In the genomic region with DNA sequence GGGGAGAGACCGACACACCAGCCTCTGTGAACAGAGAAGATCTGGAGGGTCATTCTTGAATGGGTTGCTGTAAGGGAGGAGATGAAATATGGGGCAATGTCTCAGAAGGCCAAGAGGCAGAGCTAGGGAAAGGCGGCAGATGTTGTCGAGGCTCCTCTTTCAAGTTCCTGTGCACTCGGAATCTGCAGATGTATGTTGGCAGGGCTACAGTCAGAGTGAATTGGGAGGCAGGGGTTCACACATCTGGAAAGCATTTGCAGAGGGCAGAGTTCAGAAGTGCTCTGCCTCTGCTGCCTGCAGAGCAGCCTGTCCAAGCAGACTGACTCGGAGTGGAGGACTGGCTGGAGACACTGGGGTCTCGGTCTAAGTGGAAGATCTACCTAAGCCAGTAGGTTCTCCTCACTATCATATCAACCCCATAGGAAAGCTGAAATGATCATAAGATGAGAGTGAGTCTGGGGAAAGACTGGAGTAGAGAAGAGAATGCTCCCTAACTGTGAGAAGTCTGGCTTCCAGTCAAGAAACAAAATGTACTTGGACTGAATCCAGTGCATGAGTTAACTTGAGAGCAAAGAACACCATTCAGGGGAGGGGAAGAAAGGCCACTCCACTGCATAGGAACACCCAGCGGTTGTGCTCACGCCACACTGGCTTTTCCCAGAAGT, we compare ENCODE assay signal across 9 mouse cellular contexts.
DNase-seq lines count a peak whose midpoint lies in the region; ATAC-seq and TF ChIP-seq lines count a peak whose summit lies in the region.
"Had no signal": no experiment of that assay in that cellular context is flagged by ENCODE, and none has a peak within 500 bp of the region (broad histone marks: within the 10 kb centered on the region; RNA-seq: fewer than 3 reads in every experiment).

No protein-coding gene starts in this region.

- H3K27me3 ChIP-seq in midbrain, embryonic 14.5 days (ENCODE audit: control insufficient read depth, insufficient read depth, low read length), result no peaks in the 10 kb centered on the region; the same call in 1 of the 2 replicates
- no peaks in the 10 kb centered on the region; the same call in 1 of the 2 replicates for H3K27me3 ChIP-seq in midbrain, embryonic 16.5 days (ENCODE audit: control insufficient read depth, insufficient read depth, low read depth, low read length)
- H3K27me3 ChIP-seq in embryonic facial prominence, embryonic 11.5 days (ENCODE audit: control insufficient read depth, insufficient read depth, low read length), result no peaks in the 10 kb centered on the region
- H3K27me3 ChIP-seq in heart, embryonic 12.5 days (replicated peaks), result no peaks in the 10 kb centered on the region
- H3K27me3 ChIP-seq in kidney, postnatal 0 days (ENCODE audit: insufficient read depth, low read length), result no peaks in the 10 kb centered on the region
- no peaks in the 10 kb centered on the region for H3K27me3 ChIP-seq in liver, adult 2 months (ENCODE audit: control insufficient read depth, insufficient read depth, low read length)
- H3K27me3 ChIP-seq: liver, embryonic 13.5 days had no signal

- ATAC-seq in midbrain, embryonic 14.5 days (ENCODE audit: low FRiP score, low TSS enrichment), result no peak
- no peak for ATAC-seq in midbrain, embryonic 16.5 days
- peak; percentile 85 for ATAC-seq in embryonic facial prominence, embryonic 11.5 days (replicated peaks; ENCODE audit: insufficient number of reproducible peaks, low FRiP score, low TSS enrichment, low read depth)
- peak; percentile 39; the same call in 1 of the 2 replicates for ATAC-seq in heart, embryonic 12.5 days (ENCODE audit: insufficient number of reproducible peaks, low FRiP score)
- ATAC-seq in kidney, postnatal 0 days (replicated peaks; ENCODE audit: low FRiP score, low read depth), result peak; percentile 74

- H3K9ac ChIP-seq in midbrain, embryonic 14.5 days (replicated peaks; ENCODE audit: low read length), result no peak overlapping the region
- no peak overlapping the region for H3K9ac ChIP-seq in midbrain, embryonic 16.5 days (ENCODE audit: low read depth, low read length)
- no peak overlapping the region for H3K9ac ChIP-seq in embryonic facial prominence, embryonic 11.5 days (replicated peaks; ENCODE audit: low read length)
- H3K9ac ChIP-seq in heart, embryonic 12.5 days, result no peak overlapping the region
- H3K9ac ChIP-seq in kidney, postnatal 0 days (ENCODE audit: low read depth, low read length), result no peak overlapping the region
- no peak overlapping the region for H3K9ac ChIP-seq in liver, adult 2 months (ENCODE audit: low read depth, low read length)
- H3K9ac ChIP-seq: liver, embryonic 13.5 days had no signal

- WGBS in midbrain, embryonic 14.5 days, result 85% methylated on average over 8 of the region's 8 CpGs
- WGBS in midbrain, embryonic 16.5 days, result 78% methylated on average over 8 of the region's 8 CpGs
- 30% methylated on average over 8 of the region's 8 CpGs for WGBS in embryonic facial prominence, embryonic 11.5 days
- 55% methylated on average over 8 of the region's 8 CpGs for WGBS in heart, embryonic 12.5 days
- WGBS in kidney, postnatal 0 days, result 22% methylated on average over 8 of the region's 8 CpGs
- 22% methylated on average over 8 of the region's 8 CpGs for WGBS in liver, adult 2 months

- H3K79me2 ChIP-seq in liver, adult 2 months (ENCODE audit: control insufficient read depth, insufficient read depth, low read length), result no peaks in the 10 kb centered on the region

- H3K27ac ChIP-seq in midbrain, embryonic 14.5 days (replicated peaks; ENCODE audit: low read depth, low read length), result no peak overlapping the region
- H3K27ac ChIP-seq in midbrain, embryonic 16.5 days (ENCODE audit: low read length), result no peak overlapping the region
- H3K27ac ChIP-seq in embryonic facial prominence, embryonic 11.5 days (replicated peaks; ENCODE audit: low read depth, low read length), result peak overlapping the region; percentile 54
- peak overlapping the region; percentile 44; the same call in 1 of the 2 replicates for H3K27ac ChIP-seq in heart, embryonic 12.5 days (ENCODE audit: poor library complexity, severe bottlenecking)
- H3K27ac ChIP-seq in kidney, postnatal 0 days, result peak overlapping the region; percentile 85
- H3K27ac ChIP-seq in liver, adult 2 months (replicated peaks; ENCODE audit: insufficient read depth, low read depth, low read length), result peak overlapping the region; percentile 32; the same call in 1 of the 2 replicates
- H3K27ac ChIP-seq: liver, embryonic 13.5 days had no signal

- peaks cover 10% of the 10 kb centered on the region for H3K4me1 ChIP-seq in midbrain, embryonic 14.5 days (ENCODE audit: control insufficient read depth, insufficient read depth, low read length)
- H3K4me1 ChIP-seq in midbrain, embryonic 16.5 days (ENCODE audit: control insufficient read depth, insufficient read depth, low read length), result 0 out of 2 replicates have a peak, but pooled peaks cover 5% of the 10 kb centered on the region
- peaks cover 4% of the 10 kb centered on the region; the same call in 1 of the 2 replicates for H3K4me1 ChIP-seq in embryonic facial prominence, embryonic 11.5 days (ENCODE audit: control insufficient read depth, insufficient read depth, low read length)
- H3K4me1 ChIP-seq in heart, embryonic 12.5 days (replicated peaks), result peaks cover 9% of the 10 kb centered on the region; the same call in 1 of the 2 replicates
- 0 out of 2 replicates have a peak, but pooled peaks cover 14% of the 10 kb centered on the region for H3K4me1 ChIP-seq in kidney, postnatal 0 days (replicated peaks; ENCODE audit: insufficient read depth, low read length)
- H3K4me1 ChIP-seq in liver, adult 2 months (ENCODE audit: control insufficient read depth, insufficient read depth, low read length), result peaks cover 4% of the 10 kb centered on the region
- H3K4me1 ChIP-seq: liver, embryonic 13.5 days had no signal

- no peaks in the 10 kb centered on the region for H3K36me3 ChIP-seq in midbrain, embryonic 14.5 days (ENCODE audit: control insufficient read depth, insufficient read depth, low read length)
- no peaks in the 10 kb centered on the region for H3K36me3 ChIP-seq in midbrain, embryonic 16.5 days (ENCODE audit: control insufficient read depth, insufficient read depth, low read length)
- H3K36me3 ChIP-seq in embryonic facial prominence, embryonic 11.5 days (replicated peaks; ENCODE audit: control insufficient read depth, insufficient read depth, low read depth, low read length), result no peaks in the 10 kb centered on the region
- no peaks in the 10 kb centered on the region for H3K36me3 ChIP-seq in heart, embryonic 12.5 days
- no peaks in the 10 kb centered on the region for H3K36me3 ChIP-seq in kidney, postnatal 0 days (ENCODE audit: insufficient read depth, low read length)
- no peaks in the 10 kb centered on the region for H3K36me3 ChIP-seq in liver, adult 2 months (ENCODE audit: control insufficient read depth, insufficient read depth, low read length)
- H3K36me3 ChIP-seq: liver, embryonic 13.5 days had no signal

- H3K9me3 ChIP-seq in midbrain, embryonic 14.5 days (ENCODE audit: control insufficient read depth, low read length), result no peaks in the 10 kb centered on the region
- H3K9me3 ChIP-seq in midbrain, embryonic 16.5 days (replicated peaks; ENCODE audit: control insufficient read depth, low read length, poor library complexity, severe bottlenecking), result no peaks in the 10 kb centered on the region
- H3K9me3 ChIP-seq in embryonic facial prominence, embryonic 11.5 days (replicated peaks; ENCODE audit: control insufficient read depth, low read length), result no peaks in the 10 kb centered on the region
- no peaks in the 10 kb centered on the region for H3K9me3 ChIP-seq in heart, embryonic 12.5 days (replicated peaks)
- no peaks in the 10 kb centered on the region for H3K9me3 ChIP-seq in kidney, postnatal 0 days (replicated peaks; ENCODE audit: low read length)
- H3K9me3 ChIP-seq: liver, embryonic 13.5 days had no signal

- no peak for TF ChIP-seq CTCF in kidney, postnatal 0 days (IDR thresholded peaks at IDR 0.05; ENCODE audit: low read depth)
- TF ChIP-seq CTCF in liver, adult 2 months (IDR thresholded peaks at IDR 0.05; ENCODE audit: low read depth, low read length), result no peak

- H3K4me3 ChIP-seq in midbrain, embryonic 14.5 days (replicated peaks; ENCODE audit: low read depth, low read length), result no peak overlapping the region
- H3K4me3 ChIP-seq in midbrain, embryonic 16.5 days (ENCODE audit: low read depth, low read length), result no peak overlapping the region
- H3K4me3 ChIP-seq in embryonic facial prominence, embryonic 11.5 days (ENCODE audit: low read depth, low read length), result no peak overlapping the region
- H3K4me3 ChIP-seq in heart, embryonic 12.5 days, result no peak overlapping the region
- H3K4me3 ChIP-seq in kidney, postnatal 0 days (replicated peaks; ENCODE audit: low read depth, low read length), result no peak overlapping the region
- no peak overlapping the region for H3K4me3 ChIP-seq in liver, adult 2 months (ENCODE audit: insufficient read depth, low read depth, low read length)
- H3K4me3 ChIP-seq: liver, embryonic 13.5 days had no signal

- no peak overlapping the region for H3K4me2 ChIP-seq in midbrain, embryonic 14.5 days (ENCODE audit: low read length)
- no peak overlapping the region for H3K4me2 ChIP-seq in midbrain, embryonic 16.5 days (ENCODE audit: low read length)
- no peak overlapping the region for H3K4me2 ChIP-seq in embryonic facial prominence, embryonic 11.5 days (ENCODE audit: low read depth, low read length)
- H3K4me2 ChIP-seq in heart, embryonic 12.5 days, result no peak overlapping the region
- no peak overlapping the region for H3K4me2 ChIP-seq in kidney, postnatal 0 days (ENCODE audit: low read length)
- H3K4me2 ChIP-seq: liver, embryonic 13.5 days had no signal

- peak; percentile 62 for DNase-seq in midbrain, embryonic 14.5 days
- peak; percentile 92 for DNase-seq in embryonic facial prominence, embryonic 11.5 days (ENCODE audit: low spot score)
- DNase-seq in kidney, postnatal 0 days (ENCODE audit: low spot score), result peak; percentile 93
- peak; percentile 90 for DNase-seq in liver, adult 2 months (ENCODE audit: extremely low read depth, low read depth, low spot score)
- DNase-seq in right cerebral cortex, postnatal 36 days (ENCODE audit: low spot score in 2 of 2), result peak; percentile 37 to 40
- no peak for DNase-seq in B cell, adult 2 months
- DNase-seq: liver, embryonic 13.5 days had no signal

- no peak for TF ChIP-seq POLR2A in liver, adult 2 months (IDR thresholded peaks at IDR 0.05; ENCODE audit: extremely low read depth, insufficient read depth, low read length)

Comparison
In these comparisons a context has a peak if more than half of its experiments do, and no peak if none do; other contexts are left out.
1. ATAC-seq: peak in embryonic facial prominence, embryonic 11.5 days (single experiment), heart, embryonic 12.5 days (single experiment) and kidney, postnatal 0 days (single experiment); none in midbrain, embryonic 14.5 days (single experiment) and midbrain, embryonic 16.5 days (single experiment).
2. DNase-seq: peak in midbrain, embryonic 14.5 days (single experiment), embryonic facial prominence, embryonic 11.5 days (single experiment), kidney, postnatal 0 days (single experiment), liver, adult 2 months (single experiment) and right cerebral cortex, postnatal 36 days (2 of 2); none in B cell, adult 2 months (0 of 2).
3. H3K27ac ChIP-seq: peak in embryonic facial prominence, embryonic 11.5 days (single experiment), heart, embryonic 12.5 days (single experiment), kidney, postnatal 0 days (single experiment) and liver, adult 2 months (single experiment); none in midbrain, embryonic 14.5 days (single experiment) and midbrain, embryonic 16.5 days (single experiment).